Mouse (Mus musculus): Measurements from ENCODE around the gene Zmynd10.

- TF ChIP-seq POLR2A (IDR thresholded peaks at IDR 0.05; ENCODE audit: insufficient read depth, low read depth, low read length) (no peak), CTCF (IDR thresholded peaks at IDR 0.05) (no peak)
Observed at GRCm38 (mm10) chr9:107575579-107576356, 28.7 kb downstream of the Zmynd10 start.

Data from heart, adult 2 months (tissue).